Mouse (Mus musculus) forebrain, embryonic 14.5 days (tissue): Measurements from ENCODE around the gene Cyb5r4. TPM values are rescaled to one million over a fixed set of nuclear protein-coding genes. Genes with fewer than 3 reads are reported as not detected.
"Not testable (repeated sequence)": the region's sequence is repeated elsewhere in the genome, so short reads cannot be mapped to it uniquely, and the experiment has no call there.

ENCODE experiments used
- ATAC-seq: fragments of 200-750 bp; cut with Nextera tagmentation; 2 replicates; pipeline ENCODE4 v1.8.0; 2017; ENCODE audit warnings: mild to moderate bottlenecking, moderate library complexity
- DNase-seq: peaks from one replicate; pipeline ENCODE4 v3.0.0-alpha.2; 2015; ENCODE audit warnings: low spot score
- H3K27ac ChIP-seq: fragments of 300-500 bp; sonication (generic); 2 replicates; pipeline ENCODE4 v1.5.1; 2014; ENCODE audit warnings: low read depth, mild to moderate bottlenecking, control low read depth, low read length, moderate library complexity
- H3K27me3 ChIP-seq: fragments of 300-500 bp; sonication (generic); replicated peaks from 2 replicates; pipeline ENCODE4 v1.6.1; 2014; ENCODE audit warnings: low read length, control low read depth, mixed read lengths; ENCODE audit not compliant: control insufficient read depth, insufficient read depth
- H3K36me3 ChIP-seq: fragments of 300-500 bp; sonication (generic); 2 replicates; pipeline ENCODE4 v1.6.1; 2014; ENCODE audit warnings: low read length, control low read depth; ENCODE audit not compliant: control insufficient read depth, insufficient read depth
- H3K4me1 ChIP-seq: fragments of 300-500 bp; sonication (generic); 2 replicates; pipeline ENCODE4 v1.6.1; 2014; ENCODE audit warnings: antibody characterized with exemption, low read length, control low read depth; ENCODE audit not compliant: control insufficient read depth, insufficient read depth
- H3K4me2 ChIP-seq: fragments of 300-500 bp; sonication (generic); 2 replicates; pipeline ENCODE4 v1.6.1; 2014; ENCODE audit warnings: mild to moderate bottlenecking, control low read depth, low read length
- H3K4me3 ChIP-seq: fragments of 300-500 bp; sonication (generic); 2 replicates; pipeline ENCODE4 v1.5.1; 2014; ENCODE audit warnings: low read depth, low read length, control low read depth
- H3K9ac ChIP-seq: fragments of 300-500 bp; sonication (generic); 2 replicates; pipeline ENCODE4 v1.6.1; 2014; ENCODE audit warnings: mild to moderate bottlenecking, low read length, control low read depth, moderate library complexity
- H3K9me3 ChIP-seq: fragments of 300-500 bp; sonication (generic); replicated peaks from 2 replicates; pipeline ENCODE4 v1.6.1; 2016; ENCODE audit warnings: low read length, control low read depth, mixed read lengths; ENCODE audit not compliant: control insufficient read depth
- WGBS: fragments of 180-500 bp; shearing (Covaris S2); extraction: QIAGEN DNeasy Blood & Tissue Kit; methylation state at CpG from one replicate; pipeline ENCODE4 v1.1.7; 2014; 5-methylcytosine and 5-hydroxymethylcytosine counted together
- polyA plus RNA-seq: library from polyadenylated mRNA; unstranded; fragments of >200 nt; fragmentation: Nextera tagmentation; extraction: Ambion mirVana; gene quantifications from 2 replicates; pipeline ENCODE4 v1.2.1, GENCODE M21; 2014

Cyb5r4 gene
- polyA plus RNA-seq, 1 experiment from 2014 or later: 75.7 TPM

- no peak overlapping the region for H3K9ac ChIP-seq
- no peaks in the 10 kb centered on the region for H3K4me1 ChIP-seq
Observed at GRCm38 (mm10) chr9:87115456-87115931, 93.7 kb downstream of the Cyb5r4 start.

GRCm38 (mm10) chr9:87115978-87116377, 94.2 kb downstream of the Cyb5r4 start:
- WGBS: 83% methylated on average over 1 of the region's 1 CpGs
- no peak overlapping the region for H3K4me2 ChIP-seq
- peak; percentile 58 for ATAC-seq

More at GRCm38 (mm10) chr9:87115456-87115931, 93.7 kb downstream of the Cyb5r4 start:
- Histone ChIP-seq H3K36me3 (no peaks in the 10 kb centered on the region), H3K4me3 (no peak overlapping the region), H3K9me3 (no peaks in the 10 kb centered on the region), H3K27me3 (no peaks in the 10 kb centered on the region), H3K4me2 (no peak overlapping the region), H3K27ac (peak overlapping the region; percentile 65)
- ATAC-seq: peak; percentile 87
- peak; percentile 74 for DNase-seq
- WGBS: 35% methylated on average over 6 of the region's 6 CpGs

GRCm38 (mm10) chr9:87118996-87119395, 97.2 kb downstream of the Cyb5r4 start:
- Histone ChIP-seq H3K36me3 (no peaks in the 10 kb centered on the region), H3K4me1 (no peaks in the 10 kb centered on the region), H3K27me3 (no peaks in the 10 kb centered on the region), H3K4me3 (no peak overlapping the region), H3K4me2 (no peak overlapping the region), H3K9ac (no peak overlapping the region), H3K27ac (no peak overlapping the region), H3K9me3 (no peaks in the 10 kb centered on the region)
- 63% methylated on average over 3 of the region's 3 CpGs for WGBS
- DNase-seq: no peak
- ATAC-seq: no peak

More at GRCm38 (mm10) chr9:87115978-87116377, 94.2 kb downstream of the Cyb5r4 start:
- no peak overlapping the region for H3K4me3 ChIP-seq
- no peaks in the 10 kb centered on the region for H3K4me1 ChIP-seq
- DNase-seq: no peak
- H3K9ac ChIP-seq: no peak overlapping the region
- H3K36me3 ChIP-seq: no peaks in the 10 kb centered on the region
- H3K27ac ChIP-seq: peak overlapping the region; percentile 65; the same call in 1 of the 2 replicates
- no peaks in the 10 kb centered on the region for H3K9me3 ChIP-seq
- H3K27me3 ChIP-seq: no peaks in the 10 kb centered on the region

GRCm38 (mm10) chr9:87121956-87122493, 100.2 kb downstream of the Cyb5r4 start:
- WGBS: 79% methylated on average over 9 of the region's 9 CpGs
- Histone ChIP-seq H3K27ac (no peak overlapping the region), H3K4me3 (no peak overlapping the region), H3K4me1 (no peaks in the 10 kb centered on the region), H3K27me3 (no peaks in the 10 kb centered on the region), H3K9me3 (no peaks in the 10 kb centered on the region), H3K9ac (no peak overlapping the region), H3K4me2 (no peak overlapping the region), H3K36me3 (no peaks in the 10 kb centered on the region)
- DNase-seq: no peak
- ATAC-seq: no peak

GRCm38 (mm10) chr9:87127046-87127445, 105.2 kb downstream of the Cyb5r4 start:
- not testable (repeated sequence) for H3K4me1 ChIP-seq, H3K9ac ChIP-seq, H3K27ac ChIP-seq, DNase-seq, H3K27me3 ChIP-seq, H3K9me3 ChIP-seq, H3K4me2 ChIP-seq, ATAC-seq, H3K4me3 ChIP-seq, H3K36me3 ChIP-seq
- WGBS: 83% methylated on average over 5 of the region's 6 CpGs

Other genes with a start within 250 kb of the Cyb5r4 start
- gene Snap91, start 141.4 kb upstream of the Cyb5r4 start, polyA plus RNA-seq: 43.1 and 55.1 TPM in 2 replicates
- gene Ripply2, start 6.5 kb upstream of the Cyb5r4 start, polyA plus RNA-seq: 4.3 and 6.2 TPM in 2 replicates
- 0.41 and 0.54 TPM in 2 replicates for gene Mrap2, start 122.3 kb downstream of the Cyb5r4 start, polyA plus RNA-seq
- gene Cep162, start 233.5 kb downstream of the Cyb5r4 start, polyA plus RNA-seq: 5.7 and 6.5 TPM in 2 replicates